Mouse (Mus musculus): ENCODE data around the gene Sec14l5. TPM values are rescaled to one million over a fixed set of nuclear protein-coding genes. Genes with fewer than 3 reads are reported as not detected.

Sec14l5 gene
- polyA plus RNA-seq (2012; rRNA removed) = 1.2 and 1.3 TPM in 2 replicates

DNA sequence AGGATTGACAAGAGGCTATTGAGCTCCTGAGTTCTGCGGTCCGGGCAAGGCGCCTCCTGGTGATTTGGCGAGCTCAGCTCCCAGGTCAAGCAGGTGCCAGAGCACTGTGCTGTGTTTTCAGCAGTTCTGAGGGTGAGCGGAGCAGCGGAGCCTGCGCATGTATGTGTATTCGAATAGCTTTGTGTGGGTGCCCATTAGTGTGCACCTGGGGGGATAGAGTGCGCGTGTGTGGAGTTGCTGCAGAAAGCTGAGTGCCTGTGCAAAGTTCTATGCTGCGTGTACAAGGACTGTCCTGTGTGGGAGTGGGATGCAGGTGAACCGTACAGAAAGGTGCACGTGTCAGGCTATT, at the start of gene Sec14l5:
TSS of gene Sec14l5 (plus strand) at position 73 of the 349 bp plus-strand sequence.

DNA sequence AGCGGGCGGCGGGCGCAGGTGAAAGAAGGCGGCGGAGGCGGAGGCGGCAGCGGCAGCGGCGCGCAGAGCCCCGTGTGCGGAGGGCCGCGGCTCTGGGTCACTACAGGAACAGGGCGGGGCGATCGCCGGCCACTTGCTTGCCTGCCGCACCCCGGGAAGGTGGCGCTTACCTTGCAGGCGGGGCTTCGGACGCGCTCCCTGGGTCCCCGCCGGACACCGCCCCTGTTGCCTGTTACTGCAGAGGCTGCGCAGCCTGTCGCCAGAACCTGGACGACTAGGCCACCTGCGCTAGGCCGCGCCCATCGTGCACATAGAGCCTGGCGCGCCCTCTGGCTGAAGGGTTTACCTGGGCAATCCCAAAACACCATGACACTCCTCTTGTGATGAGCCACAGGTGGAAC, 14.5 kb upstream of the Sec14l5 start, which contains the start of gene Ppl:
TSS of gene Ppl (minus strand) at position 21 of the 401 bp plus-strand sequence.

DNA sequence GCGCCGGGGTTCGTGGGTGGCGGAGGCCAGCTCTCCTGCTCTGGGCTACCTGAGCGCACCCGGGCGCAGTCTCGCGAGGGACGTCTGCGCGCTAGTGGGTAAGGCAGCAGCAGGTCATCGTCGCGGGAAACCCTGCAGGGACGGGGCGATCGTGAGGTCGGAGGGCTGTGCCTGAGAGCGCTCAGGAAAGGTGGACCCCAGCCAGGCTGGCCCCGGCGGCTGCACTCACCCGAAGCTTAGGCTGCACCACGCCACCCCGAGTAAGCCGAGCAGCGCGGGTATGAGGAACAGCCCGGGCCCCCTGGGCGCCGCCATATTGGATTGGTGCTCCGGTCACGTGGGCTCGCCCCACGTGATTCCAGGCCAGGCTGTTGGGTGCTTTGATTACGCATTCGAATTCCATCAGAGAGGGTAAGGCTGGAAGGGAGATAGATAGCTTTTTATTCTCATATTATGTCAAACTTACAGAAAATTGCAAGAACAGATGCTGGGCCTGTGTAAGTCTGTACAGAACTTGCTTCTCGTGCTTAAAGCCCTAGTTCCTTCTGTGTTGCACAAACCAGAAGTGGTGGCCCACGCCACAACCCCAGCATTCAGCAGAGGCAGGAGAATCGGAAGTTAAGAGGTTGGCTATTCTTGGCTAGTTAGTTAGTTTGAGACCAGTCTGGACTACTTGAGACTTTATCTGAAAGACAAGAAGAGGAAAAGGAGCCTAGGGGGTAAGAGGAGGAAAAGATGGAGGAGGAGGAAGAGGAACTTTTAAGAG, 56.9 kb downstream of the Sec14l5 start, which contains the start of gene Nagpa:
TSS of gene Nagpa (minus strand) at position 345 of the 766 bp plus-strand sequence.

DNA sequence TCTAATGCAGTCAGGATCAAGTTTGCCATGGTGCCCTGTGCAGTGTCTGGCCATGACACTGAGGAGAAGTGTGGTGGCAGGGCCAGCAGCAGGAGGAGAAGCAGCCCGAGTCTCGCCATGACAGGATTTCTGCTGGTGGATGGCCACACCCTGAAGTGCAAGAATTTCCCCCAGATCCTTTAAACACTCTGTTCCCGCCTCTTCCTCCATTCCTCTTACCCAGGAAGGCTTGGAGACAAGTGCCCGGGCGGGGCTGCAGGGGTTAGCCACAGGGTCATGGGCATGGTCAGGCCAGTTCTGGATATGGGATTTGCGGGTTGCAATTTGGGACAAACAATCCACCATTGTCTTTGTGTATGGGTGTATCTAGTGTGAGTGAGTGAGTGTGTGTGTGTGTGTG, 75.2 kb downstream of the Sec14l5 start, which contains the start of gene AU021092:
TSS of gene AU021092 (minus strand) at position 160 of the 400 bp plus-strand sequence.

DNA sequence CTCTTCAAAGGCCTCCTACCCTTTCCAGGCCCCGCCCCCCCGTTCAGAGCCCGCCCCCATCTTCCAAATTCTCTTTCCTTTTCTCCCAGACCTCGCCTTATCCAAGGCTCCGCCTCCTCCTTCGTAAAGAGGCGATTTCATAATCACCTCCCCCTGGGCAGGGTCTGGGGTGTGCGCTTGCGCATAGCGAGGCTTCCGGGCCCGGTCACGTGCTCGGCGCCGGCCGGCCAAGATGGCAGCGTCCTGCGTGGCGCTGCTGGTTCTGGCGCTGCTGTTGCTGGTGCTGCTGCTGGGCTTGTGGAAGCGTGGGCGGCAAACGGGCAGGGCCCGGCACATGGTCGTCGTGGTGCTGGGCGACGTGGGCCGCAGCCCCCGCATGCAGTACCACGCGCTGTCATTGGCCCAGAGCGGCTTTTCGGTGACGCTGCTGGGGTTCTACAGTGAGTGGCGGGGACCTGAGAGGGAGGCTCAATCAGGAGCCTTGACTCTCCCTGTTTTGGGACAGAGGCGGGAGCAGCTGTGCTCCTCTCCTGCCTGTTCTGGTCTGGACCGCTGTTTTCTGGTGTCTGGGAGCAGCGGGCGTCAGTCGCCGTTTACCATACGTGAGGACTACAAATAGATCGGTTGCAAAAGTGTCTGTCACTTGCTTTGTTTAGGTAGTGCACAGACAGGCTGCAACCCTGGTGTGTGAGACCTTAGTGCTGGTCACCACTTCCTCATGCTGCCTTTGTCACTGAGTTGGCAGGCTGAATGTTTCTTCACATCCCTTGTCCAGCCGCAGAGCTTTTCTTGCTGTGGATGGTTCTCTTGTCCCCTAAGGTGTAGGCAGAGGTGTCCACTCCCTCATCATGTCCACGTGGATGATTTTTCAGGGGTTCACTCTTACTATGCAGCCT, 86.8 kb downstream of the Sec14l5 start, which contains the start of gene Alg1:
TSS of gene Alg1 (plus strand) at position 204 of the 896 bp plus-strand sequence.

Other genes with a start within 250 kb of the Sec14l5 start
- 77.9 and 92.5 TPM in 2 replicates for gene Nudt16l1, start 208.3 kb upstream of the Sec14l5 start, polyA plus RNA-seq (2012; rRNA removed)
- gene Anks3, start 182.9 kb upstream of the Sec14l5 start, polyA plus RNA-seq (2012; rRNA removed) = 70.5 and 77.6 TPM in 2 replicates
- not detected in 2 replicates for gene Sept12, start 149.3 kb upstream of the Sec14l5 start, polyA plus RNA-seq (2012; rRNA removed)
- 1.2 and 4.4 TPM in 2 replicates for gene Smim22, start 139.8 kb upstream of the Sec14l5 start, polyA plus RNA-seq (2012; rRNA removed)
- 54.2 and 68.4 TPM in 2 replicates for gene Rogdi, start 133.6 kb upstream of the Sec14l5 start, polyA plus RNA-seq (2012; rRNA removed)
- gene Glyr1, start 97.2 kb upstream of the Sec14l5 start, polyA plus RNA-seq (2012; rRNA removed) = 135 and 148 TPM in 2 replicates
- gene Ubn1, start 97.1 kb upstream of the Sec14l5 start, polyA plus RNA-seq (2012; rRNA removed) = 27.7 and 38.3 TPM in 2 replicates
- 0.77 and 0.97 TPM in 2 replicates for gene Ppl, start 14.7 kb upstream of the Sec14l5 start, polyA plus RNA-seq (2012; rRNA removed)
- 7.1 and 11.6 TPM in 2 replicates for gene Nagpa, start 56.9 kb downstream of the Sec14l5 start, polyA plus RNA-seq (2012; rRNA removed)
- 2.7 and 4.8 TPM in 2 replicates for gene AU021092, start 75.2 kb downstream of the Sec14l5 start, polyA plus RNA-seq (2012; rRNA removed)
- 26.9 and 32.6 TPM in 2 replicates for gene Alg1, start 86.5 kb downstream of the Sec14l5 start, polyA plus RNA-seq (2012; rRNA removed)
- 10.5 and 19.1 TPM in 2 replicates for gene Eef2kmt, start 108.9 kb downstream of the Sec14l5 start, polyA plus RNA-seq (2012; rRNA removed)